Mouse (Mus musculus) limb, embryonic 12.5 days (tissue): ENCODE results near the gene Ubox5. TPM values are rescaled to one million over a fixed set of nuclear protein-coding genes. Genes with fewer than 3 reads are reported as not detected.
"Not testable (repeated sequence)": the region's sequence is repeated elsewhere in the genome, so short reads cannot be mapped to it uniquely, and the experiment has no call there.

ENCODE experiments used
- ATAC-seq: fragments of 200-750 bp; cut with Nextera tagmentation; 2 replicates; pipeline ENCODE4 v1.8.0; 2017; ENCODE audit warnings: low read depth, moderate TSS enrichment; ENCODE audit not compliant: insufficient number of reproducible peaks, insufficient read depth, low FRiP score, low TSS enrichment
- H3K27ac ChIP-seq: fragments of 300-500 bp; sonication (generic); 2 replicates; pipeline ENCODE4 v1.5.1; 2016; ENCODE audit warnings: mild to moderate bottlenecking, moderate library complexity
- H3K27me3 ChIP-seq: fragments of 300-500 bp; sonication (generic); 2 replicates; pipeline ENCODE4 v1.6.1; 2016; ENCODE audit warnings: mild to moderate bottlenecking, moderate library complexity
- H3K36me3 ChIP-seq: fragments of 300-500 bp; sonication (generic); 2 replicates; pipeline ENCODE4 v1.6.1; 2016; ENCODE audit warnings: mild to moderate bottlenecking, moderate library complexity
- H3K4me1 ChIP-seq: fragments of 300-500 bp; sonication (generic); replicated peaks from 2 replicates; pipeline ENCODE4 v1.6.1; 2016
- H3K4me2 ChIP-seq: fragments of 300-500 bp; sonication (generic); 2 replicates; pipeline ENCODE4 v1.6.1; 2016; ENCODE audit warnings: mild to moderate bottlenecking, moderate library complexity
- H3K4me3 ChIP-seq: fragments of 300-500 bp; sonication (generic); replicated peaks from 2 replicates; pipeline ENCODE4 v1.5.1; 2016; ENCODE audit warnings: mild to moderate bottlenecking
- H3K9ac ChIP-seq: fragments of 300-500 bp; sonication (generic); replicated peaks from 2 replicates; pipeline ENCODE4 v1.6.1; 2016; ENCODE audit warnings: mild to moderate bottlenecking, moderate library complexity
- H3K9me3 ChIP-seq: fragments of 300-500 bp; sonication (generic); 2 replicates; pipeline ENCODE4 v1.6.1; 2016; ENCODE audit warnings: mild to moderate bottlenecking, moderate library complexity
- WGBS: fragments of 180-500 bp; shearing (Covaris S2); methylation state at CpG from one replicate; pipeline ENCODE4 v1.1.7; 2016; 5-methylcytosine and 5-hydroxymethylcytosine counted together
- polyA plus RNA-seq: library from polyadenylated mRNA; unstranded; fragments of >200 nt; fragmentation: Nextera tagmentation; extraction: Ambion mirVana; gene quantifications from 2 replicates; pipeline ENCODE4 v1.2.1, GENCODE M21; 2016

Gene Ubox5
- polyA plus RNA-seq, 1 experiment from 2014 or later, result 16.0 TPM

GRCm38 (mm10) chr2:130653303-130653702, 23.5 kb upstream of the Ubox5 start:
- no peak overlapping the region for H3K27ac ChIP-seq

DNA sequence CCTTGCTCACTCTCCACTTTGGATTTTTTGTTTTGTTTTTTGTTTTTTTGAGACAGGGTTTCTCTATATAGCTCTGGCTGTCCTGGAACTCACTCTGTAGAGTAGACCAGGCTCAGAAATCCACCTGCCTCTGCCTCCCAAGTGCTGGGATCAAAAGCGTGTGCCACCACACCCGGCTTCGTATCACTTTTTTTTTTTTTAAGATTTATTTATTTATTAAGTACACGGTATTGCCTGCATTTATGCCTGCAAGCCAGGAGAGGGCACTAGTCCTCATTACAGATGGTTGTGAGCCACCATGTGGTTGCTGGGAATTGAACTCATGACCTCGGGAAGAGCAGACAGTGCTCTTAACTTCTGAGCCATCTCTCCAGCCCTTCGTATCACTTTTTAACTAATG, 19.2 kb upstream of the Ubox5 start:
- H3K27me3 ChIP-seq, H3K9me3 ChIP-seq, H3K4me1 ChIP-seq, H3K4me2 ChIP-seq, H3K9ac ChIP-seq, H3K27ac ChIP-seq, ATAC-seq, H3K4me3 ChIP-seq: not testable (repeated sequence)
- 77% methylated on average over 6 of the region's 6 CpGs for WGBS
- peaks cover 30% of the 10 kb centered on the region for H3K36me3 ChIP-seq

More at GRCm38 (mm10) chr2:130653303-130653702, 23.5 kb upstream of the Ubox5 start:
- Histone ChIP-seq H3K36me3 (peaks cover 73% of the 10 kb centered on the region), H3K4me3 (no peak overlapping the region), H3K4me2 (no peak overlapping the region), H3K27me3 (no peaks in the 10 kb centered on the region), H3K9ac (no peak overlapping the region), H3K9me3 (no peaks in the 10 kb centered on the region), H3K4me1 (no peaks in the 10 kb centered on the region)
- no peak for ATAC-seq
- WGBS, result 97% methylated on average over 2 of the region's 2 CpGs

DNA sequence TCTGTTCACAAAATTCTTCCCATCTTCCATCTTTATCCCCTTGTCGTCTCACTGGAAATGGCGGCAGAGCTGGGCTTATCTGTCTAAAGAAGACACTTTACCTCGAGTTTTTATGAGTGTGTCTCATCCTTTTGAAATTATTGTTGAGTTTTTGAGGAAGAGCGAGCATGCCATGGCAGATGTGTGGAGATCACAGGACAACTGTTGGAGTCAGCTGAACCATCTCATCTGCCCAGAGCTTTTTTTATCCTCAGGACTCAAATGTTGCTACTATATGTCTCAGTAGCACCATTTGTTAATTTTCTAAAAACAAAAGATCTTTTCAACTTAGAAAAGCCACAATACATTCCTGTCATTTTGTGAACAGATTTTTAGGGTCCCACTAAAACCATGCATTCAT, 15.4 kb upstream of the Ubox5 start:
- Histone ChIP-seq H3K4me2 (no peak overlapping the region), H3K27ac (no peak overlapping the region), H3K4me1 (peaks cover 11% of the 10 kb centered on the region), H3K4me3 (no peak overlapping the region), H3K9ac (no peak overlapping the region), H3K27me3 (peaks cover 17% of the 10 kb centered on the region), H3K36me3 (peaks cover 4% of the 10 kb centered on the region; the same call in 1 of the 2 replicates), H3K9me3 (no peaks in the 10 kb centered on the region)
- WGBS, result 86% methylated on average over 4 of the region's 4 CpGs
- ATAC-seq, result no peak

GRCm38 (mm10) chr2:130642684-130643369, 13.0 kb upstream of the Ubox5 start, which contains the start of gene Lzts3:
Gene Lzts3, minus strand, starts transcription at chr2:130642803.
- peak; percentile 95 for ATAC-seq
- WGBS, result 3% methylated on average over 40 of the region's 40 CpGs
- Histone ChIP-seq H3K4me3 (peak within 1 kb of the TSS; percentile 69), H3K36me3 (no peaks in the 10 kb centered on the region), H3K27ac (no peak within 1 kb of the TSS), H3K4me1 (peaks cover 15% of the 10 kb centered on the region), H3K9me3 (no peaks in the 10 kb centered on the region), H3K9ac (peak within 1 kb of the TSS; percentile 69), H3K27me3 (peaks cover 38% of the 10 kb centered on the region), H3K4me2 (peak within 1 kb of the TSS; percentile 96)

- peak overlapping the region; percentile 69 for H3K9ac ChIP-seq
- peak overlapping the region; percentile 69 for H3K4me3 ChIP-seq
- 0% methylated on average over 11 of the region's 27 CpGs for WGBS
- peak; percentile 48; the same call in 1 of the 2 replicates for ATAC-seq
- peaks cover 44% of the 10 kb centered on the region for H3K27me3 ChIP-seq
- peak overlapping the region; percentile 96 for H3K4me2 ChIP-seq
- H3K9me3 ChIP-seq, result no peaks in the 10 kb centered on the region
- H3K27ac ChIP-seq, result no peak overlapping the region
- H3K36me3 ChIP-seq, result no peaks in the 10 kb centered on the region
- peaks cover 15% of the 10 kb centered on the region for H3K4me1 ChIP-seq
Observed at GRCm38 (mm10) chr2:130642197-130642660, 12.4 kb upstream of the Ubox5 start.

- no peak overlapping the region for H3K27ac ChIP-seq
- peaks cover 15% of the 10 kb centered on the region for H3K4me1 ChIP-seq
- no peaks in the 10 kb centered on the region for H3K36me3 ChIP-seq
- peak overlapping the region; percentile 69; the same call in 1 of the 2 replicates for H3K9ac ChIP-seq
- H3K9me3 ChIP-seq, result no peaks in the 10 kb centered on the region
- no peak for ATAC-seq
- 32% methylated on average over 6 of the region's 6 CpGs for WGBS
- peaks cover 51% of the 10 kb centered on the region for H3K27me3 ChIP-seq
- peak overlapping the region; percentile 96 for H3K4me2 ChIP-seq
- peak overlapping the region; percentile 69 for H3K4me3 ChIP-seq
Observed at GRCm38 (mm10) chr2:130641351-130642025, 11.7 kb upstream of the Ubox5 start.

GRCm38 (mm10) chr2:130639276-130639675, 9.4 kb upstream of the Ubox5 start:
- 68% methylated on average over 6 of the region's 6 CpGs for WGBS
- Histone ChIP-seq H3K4me3 (no peak overlapping the region), H3K27me3 (peaks cover 73% of the 10 kb centered on the region)

GRCm38 (mm10) chr2:130638101-130638611, 8.3 kb upstream of the Ubox5 start:
- Histone ChIP-seq H3K4me2 (no peak overlapping the region), H3K4me3 (no peak overlapping the region), H3K27me3 (peaks cover 83% of the 10 kb centered on the region), H3K9me3 (no peaks in the 10 kb centered on the region), H3K36me3 (no peaks in the 10 kb centered on the region), H3K4me1 (peaks cover 40% of the 10 kb centered on the region), H3K9ac (no peak overlapping the region), H3K27ac (no peak overlapping the region)
- 26% methylated on average over 16 of the region's 16 CpGs for WGBS
- no peak for ATAC-seq

More at GRCm38 (mm10) chr2:130639276-130639675, 9.4 kb upstream of the Ubox5 start:
- Histone ChIP-seq H3K4me1 (peaks cover 36% of the 10 kb centered on the region), H3K9me3 (no peaks in the 10 kb centered on the region), H3K4me2 (no peak overlapping the region), H3K9ac (no peak overlapping the region), H3K27ac (no peak overlapping the region), H3K36me3 (no peaks in the 10 kb centered on the region)
- no peak for ATAC-seq

- Histone ChIP-seq H3K9ac (peak overlapping the region; percentile 52; the same call in 1 of the 2 replicates), H3K4me3 (peak overlapping the region; percentile 45), H3K27me3 (peaks cover 76% of the 10 kb centered on the region), H3K36me3 (no peaks in the 10 kb centered on the region), H3K4me1 (peaks cover 30% of the 10 kb centered on the region), H3K27ac (no peak overlapping the region), H3K4me2 (peak overlapping the region; percentile 90), H3K9me3 (no peaks in the 10 kb centered on the region)
- ATAC-seq, result no peak
- WGBS, result 8% methylated on average over 21 of the region's 21 CpGs
Observed at GRCm38 (mm10) chr2:130635847-130636246, 6.0 kb upstream of the Ubox5 start.

- peak; percentile 27 for ATAC-seq
- Histone ChIP-seq H3K27me3 (peaks cover 69% of the 10 kb centered on the region), H3K9ac (peak overlapping the region; percentile 52), H3K9me3 (no peaks in the 10 kb centered on the region), H3K4me2 (peak overlapping the region; percentile 90), H3K4me3 (peak overlapping the region; percentile 45), H3K36me3 (no peaks in the 10 kb centered on the region), H3K27ac (no peak overlapping the region), H3K4me1 (peaks cover 30% of the 10 kb centered on the region)
- WGBS, result under 1% methylated on average over 38 of the region's 38 CpGs
Observed at GRCm38 (mm10) chr2:130634739-130635411, 5.0 kb upstream of the Ubox5 start.
